Mouse (Mus musculus) Patski (cell line): ENCODE data around the gene S100a3. TPM values are rescaled to one million over a fixed set of nuclear protein-coding genes. Genes with fewer than 3 reads are reported as not detected.
A peak's percentile ranks its signal among the peaks of the same experiment; 100 is the strongest.

Experiments used
- ATAC-seq: fragments of 100-300 bp; one replicate; pipeline ENCODE4 v1.8.0; 2021
- CTCF ChIA-PET: fragments of 350-600 bp; sonication (Branson Sonifier 250); formaldehyde crosslinking; loops from one replicate; lab custom pipeline; 2022; ENCODE audit warnings: inconsistent platforms; lab: Charles Lee
- POLR2A ChIA-PET: fragments of 350-600 bp; sonication (Branson Sonifier 250); formaldehyde crosslinking; loops from one replicate; lab custom pipeline; 2022; ENCODE audit warnings: antibody characterized with exemption, inconsistent platforms; lab: Charles Lee
- DNase-seq: peaks from one replicate; pipeline ENCODE4 v3.0.0-alpha.2; 2011; ENCODE audit warnings: low read depth, low spot score
- H3K27me3 ChIP-seq: fragments of 371-371 bp; one replicate; pipeline ENCODE4 v1.5.1; 2021
- CTCF ChIP-seq: fragments of 100-300 bp; IDR thresholded peaks from one replicate; pipeline ENCODE4 v1.5.1; 2021
- in situ Hi-C: fragments of 300-500 bp; cut with MboI; formaldehyde crosslinking; loops from 3 replicates; pipeline ENCODE4 v1.11.1; 2018; ENCODE audit warnings: low pct_unique_long_range_greater_than_20kb, mixed read lengths
- polyA plus RNA-seq: library from polyadenylated mRNA; unstranded; gene quantifications from one replicate; pipeline ENCODE4 v1.2.3, GENCODE M21; 2021

S100a3 gene
- polyA plus RNA-seq, 1 experiment from 2014 or later: 7.0 TPM

DNA sequence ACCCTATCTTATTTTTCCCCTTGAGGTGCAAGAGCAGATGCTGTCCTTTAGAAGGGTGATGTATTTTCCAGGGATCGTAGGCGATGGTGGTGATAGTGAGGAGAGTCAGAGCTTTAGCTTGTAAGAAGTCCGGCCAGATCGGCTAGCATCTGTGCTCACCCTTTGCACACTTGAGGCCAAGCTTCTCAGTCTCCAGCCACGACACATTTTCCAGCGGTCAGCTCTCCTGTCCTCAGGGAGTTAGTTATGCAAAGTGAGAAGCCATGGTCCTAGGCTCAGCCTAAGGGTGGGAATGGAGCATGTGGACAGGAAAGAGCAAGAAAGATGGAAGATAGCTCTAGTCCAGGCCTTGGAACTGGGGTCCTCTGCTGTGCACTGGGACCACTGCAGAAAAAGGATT, 36.4 kb downstream of the S100a3 start:
- TF ChIP-seq CTCF: no peak
- in situ Hi-C loops: no loop called here
- no peaks in the 10 kb centered on the region for H3K27me3 ChIP-seq
- DNase-seq: no peak
- no peak for ATAC-seq
- ChIA-PET CTCF (interaction anchor here (1.3 to 34.1 kb wide), 3 partner anchors 7 to 48 kb away, joined by 3 to 615 read pairs (median 615); partner anchors contain the start of genes Gm42674, S100a2, S100a4 and S100a5), POLR2A (interaction anchor here (6.7 kb wide), 1 partner anchor 10 kb away, joined by 61 read pairs; no protein-coding TSS in a partner anchor)

DNA sequence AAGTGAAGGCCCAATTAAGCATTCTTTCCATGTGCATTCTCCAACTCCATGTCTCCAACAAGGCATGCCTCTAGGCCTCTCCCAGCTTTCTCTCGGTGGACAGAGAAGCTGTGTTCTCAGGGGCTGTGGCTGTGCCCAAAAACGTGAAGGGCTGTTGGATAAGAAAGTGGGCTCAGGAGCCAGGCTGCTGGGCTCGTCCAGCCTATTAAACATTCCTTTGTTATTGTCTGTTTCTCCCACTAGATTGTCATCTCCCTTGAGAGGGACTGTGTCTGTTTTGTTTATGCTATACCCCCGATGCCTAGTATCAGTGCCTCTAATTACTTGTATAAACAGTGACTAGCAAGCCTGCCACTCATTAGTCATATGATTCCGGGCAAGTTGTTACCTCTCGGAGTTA, 37.4 kb downstream of the S100a3 start:
- CTCF ChIA-PET: interaction anchor here (24.3 to 34.1 kb wide), 2 partner anchors 8 to 10 kb away, joined by 615 read pairs; partner anchors contain the start of genes Gm42674, S100a2, S100a4 and S100a5
- POLR2A ChIA-PET: interaction anchor here (1.1 to 6.7 kb wide), 2 partner anchors 11 to 15 kb away, joined by 6 to 61 read pairs; partner anchors contain the start of gene S100a6
- ATAC-seq: no peak
- no peak for TF ChIP-seq CTCF
- DNase-seq: no peak
- in situ Hi-C loops: no loop called here
- no peaks in the 10 kb centered on the region for H3K27me3 ChIP-seq

DNA sequence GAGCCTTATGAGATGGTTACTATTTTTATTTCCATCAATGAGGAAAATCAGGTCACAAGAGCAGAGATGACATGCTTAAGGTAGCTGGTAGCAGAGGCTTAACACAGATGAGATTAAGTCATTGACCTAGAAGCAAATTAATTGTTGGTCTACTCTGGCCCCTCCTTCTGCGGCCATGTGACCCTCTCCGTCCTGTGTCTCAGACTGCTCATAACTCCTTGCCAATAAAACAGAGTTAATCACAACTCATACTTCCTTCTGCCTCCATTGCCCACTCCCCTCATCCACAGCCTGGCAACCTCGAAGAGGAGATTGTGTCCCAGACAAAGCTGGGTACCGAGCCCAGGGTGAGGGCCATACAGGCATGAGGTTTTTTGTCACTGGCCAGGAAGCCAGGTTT, 37.8 kb downstream of the S100a3 start:
- TF ChIP-seq CTCF: no peak
- no peaks in the 10 kb centered on the region for H3K27me3 ChIP-seq
- in situ Hi-C loops: no loop called here
- CTCF ChIA-PET: interaction anchor here (24.3 to 34.1 kb wide), 2 partner anchors 8 to 9 kb away, joined by 615 read pairs; partner anchors contain the start of genes Gm42674, S100a2, S100a4 and S100a5
- ATAC-seq (no peak), DNase-seq (no peak)
- POLR2A ChIA-PET: interaction anchor here (1.1 to 6.7 kb wide), 2 partner anchors 11 to 14 kb away, joined by 6 to 61 read pairs; partner anchors contain the start of gene S100a6

DNA sequence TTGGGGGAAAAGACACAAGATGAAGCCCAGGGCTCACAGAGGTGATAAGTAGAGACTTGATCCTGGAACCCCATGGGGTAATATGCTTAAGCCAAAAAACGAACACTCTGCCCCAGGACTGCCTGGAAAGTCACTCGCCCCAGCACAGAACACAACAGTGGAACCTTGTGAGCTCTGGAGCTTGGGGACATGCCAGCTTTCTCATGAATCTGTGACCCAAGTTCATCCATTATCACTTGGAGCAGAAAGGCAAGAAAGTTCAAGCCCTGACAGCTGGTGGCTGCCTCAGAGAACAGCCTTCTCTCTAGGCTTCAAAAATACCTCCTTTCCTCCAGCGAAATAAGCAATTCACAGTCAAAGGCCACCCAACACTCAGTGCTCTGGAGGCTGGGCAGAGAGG, 39.0 kb downstream of the S100a3 start:
- ATAC-seq: no peak
- DNase-seq: no peak
- TF ChIP-seq CTCF: no peak
- no peaks in the 10 kb centered on the region for H3K27me3 ChIP-seq
- CTCF ChIA-PET: interaction anchor here (0.7 to 34.1 kb wide), 3 partner anchors 8 to 116 kb away, joined by 3 to 615 read pairs (median 615); partner anchors contain the start of genes Gm42674, S100a2, S100a4 and S100a5
- in situ Hi-C loops: no loop called here
- POLR2A ChIA-PET: interaction anchor here (0.6 to 6.7 kb wide), 3 partner anchors 8 to 13 kb away, joined by 3 to 75 read pairs (median 61); partner anchors contain the start of gene S100a6

DNA sequence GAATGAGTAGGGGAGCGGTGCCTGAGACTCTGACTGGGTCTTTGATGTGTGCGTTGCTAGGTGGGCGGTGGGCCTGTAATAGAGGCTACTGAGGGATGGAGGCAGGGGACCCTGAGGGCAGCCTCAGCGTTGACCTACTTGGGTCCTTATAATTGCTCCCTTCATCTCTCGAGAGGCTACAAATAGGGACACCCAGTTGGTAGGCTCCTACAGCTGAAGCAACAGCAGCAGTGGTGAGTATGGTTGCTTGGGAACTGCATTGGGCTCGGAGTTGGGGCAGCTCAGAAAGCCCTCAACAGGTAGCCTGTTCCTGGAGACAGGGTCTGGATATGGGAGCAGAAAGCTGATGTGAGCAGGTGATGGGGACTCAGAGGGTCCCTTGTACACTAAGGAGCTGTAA, 39.7 kb downstream of the S100a3 start:
- CTCF ChIA-PET: interaction anchor here (1.1 to 34.1 kb wide), 3 partner anchors 8 to 76 kb away, joined by 3 to 615 read pairs (median 615); partner anchors contain the start of genes Gm42674, S100a2, S100a4 and S100a5
- ATAC-seq: no peak
- no peaks in the 10 kb centered on the region for H3K27me3 ChIP-seq
- DNase-seq: no peak
- in situ Hi-C loops: no loop called here
- TF ChIP-seq CTCF: no peak
- POLR2A ChIA-PET: interaction anchor here (0.6 to 6.7 kb wide), 3 partner anchors 9 to 13 kb away, joined by 3 to 75 read pairs (median 61); partner anchors contain the start of gene S100a6

DNA sequence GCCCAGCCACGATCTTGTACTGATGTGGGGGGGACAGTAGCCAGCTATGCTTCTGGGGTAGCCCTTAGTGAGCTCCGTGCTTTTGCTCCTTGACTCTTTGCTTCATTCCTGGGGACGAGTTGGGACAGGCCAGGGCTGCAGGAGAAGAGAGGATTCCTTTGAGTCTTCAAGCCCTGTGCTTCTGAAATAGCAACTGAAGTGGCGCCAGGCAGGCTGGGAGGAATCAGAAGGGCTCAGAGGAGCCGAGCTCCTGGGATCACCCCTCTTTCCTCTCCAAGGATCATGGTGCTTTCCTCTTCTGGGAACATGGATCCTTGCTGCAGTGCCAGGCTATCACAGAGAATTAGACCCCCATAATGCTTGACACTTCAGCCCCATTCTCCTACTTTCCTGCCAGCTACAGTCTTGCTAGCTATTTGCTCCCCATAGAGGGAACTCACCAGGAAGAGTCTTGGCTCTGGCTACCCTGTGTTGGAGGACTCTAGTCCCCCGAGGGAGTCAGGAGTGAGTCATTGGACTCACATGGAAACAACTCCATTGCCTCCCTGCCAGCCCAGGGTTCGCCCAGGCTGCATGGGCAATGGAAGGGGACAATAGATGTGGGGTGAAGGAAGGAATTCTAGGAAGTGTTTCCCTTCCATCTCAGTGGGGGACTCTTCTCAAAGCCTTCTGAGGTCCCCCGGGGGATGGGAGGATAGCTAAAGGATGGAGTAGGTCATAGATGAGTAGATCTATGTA, 40.2 kb downstream of the S100a3 start:
- ATAC-seq (peak; percentile 72), DNase-seq (no peak)
- no peaks in the 10 kb centered on the region for H3K27me3 ChIP-seq
- TF ChIP-seq CTCF: no peak
- ChIA-PET POLR2A (interaction anchor here (6.3 to 6.7 kb wide), 2 partner anchors 12 to 13 kb away, joined by 61 to 75 read pairs; partner anchors contain the start of gene S100a6), CTCF (interaction anchor here (1.1 to 34.1 kb wide), 4 partner anchors 7 to 76 kb away, joined by 3 to 615 read pairs (median 309); partner anchors contain the start of genes Gm42674, S100a2, S100a4 and S100a5)
- in situ Hi-C loops: no loop called here

DNA sequence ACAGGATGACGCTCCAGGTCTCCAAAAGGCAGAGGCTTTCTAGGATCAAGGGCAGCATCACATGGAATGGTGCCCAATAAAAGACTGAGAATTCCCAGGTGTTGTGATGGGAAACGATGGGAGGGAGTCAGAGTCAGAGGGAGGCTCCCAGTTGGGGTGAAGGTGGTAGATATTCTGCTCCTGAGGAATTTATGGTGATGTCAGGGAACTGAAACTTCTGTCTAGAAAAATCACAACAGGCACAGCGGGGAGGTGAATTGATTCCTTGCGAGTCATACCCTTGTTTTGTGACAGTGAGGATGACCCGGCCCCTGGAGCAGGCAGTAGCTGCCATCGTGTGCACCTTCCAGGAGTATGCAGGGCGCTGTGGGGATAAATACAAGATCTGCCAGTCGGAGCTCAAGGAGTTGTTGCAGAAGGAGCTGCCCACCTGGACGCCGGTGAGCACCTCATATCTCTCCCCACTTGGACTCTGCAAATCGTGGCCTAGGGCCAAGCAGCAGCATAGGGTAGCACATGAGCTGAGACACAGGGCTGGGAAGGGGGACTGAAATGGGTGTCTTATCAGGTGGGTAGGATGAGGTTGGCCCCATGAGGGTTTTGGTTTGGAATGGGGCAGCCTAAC, 41.2 kb downstream of the S100a3 start, which contains the start of gene Gm42674:
Gene Gm42674 (plus strand): TSS at position 419 of the 625 bp plus-strand sequence.
- in situ Hi-C loops: no loop called here
- no peaks in the 10 kb centered on the region for H3K27me3 ChIP-seq
- CTCF ChIA-PET: interaction anchor here (1.3 to 34.1 kb wide), 3 partner anchors 6 to 77 kb away, joined by 3 to 615 read pairs (median 615); partner anchors contain the start of genes Gm42674, S100a2, S100a4 and S100a5
- peak; percentile 8 for ATAC-seq
- POLR2A ChIA-PET: interaction anchor here (0.6 to 6.7 kb wide), 3 partner anchors 11 to 91 kb away, joined by 3 to 75 read pairs (median 61); partner anchors contain the start of gene S100a6
- no peak for TF ChIP-seq CTCF
- DNase-seq: no peak

DNA sequence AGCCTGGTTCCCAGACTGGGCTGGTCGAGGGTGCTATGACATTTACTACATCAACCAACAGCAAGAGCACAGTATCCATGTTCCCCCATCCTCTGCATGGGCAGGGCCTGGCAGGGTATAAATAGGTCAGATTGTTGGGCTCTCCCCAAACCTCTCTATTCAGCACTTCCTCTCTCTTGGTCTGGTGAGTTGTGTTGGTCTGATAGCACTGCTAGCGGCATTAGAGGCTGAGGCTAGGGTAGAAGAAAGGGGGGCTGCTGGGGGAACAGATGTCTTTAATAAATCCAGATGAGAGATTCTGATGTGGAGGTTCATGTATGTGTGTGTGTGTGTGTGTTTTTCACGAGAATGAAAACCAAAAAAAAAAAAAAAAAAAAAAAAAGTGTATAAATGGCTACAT, 43.2 kb downstream of the S100a3 start, which contains the start of gene S100a4:
Gene S100a4 (plus strand): TSS at position 149 of the 400 bp plus-strand sequence.
- TF ChIP-seq CTCF: no peak
- DNase-seq (no peak), ATAC-seq (no peak)
- CTCF ChIA-PET: interaction anchor here (1.1 to 34.1 kb wide), 3 partner anchors 4 to 50 kb away, joined by 3 to 615 read pairs (median 615); partner anchors contain the start of genes Gm42674, S100a2, S100a4 and S100a5
- no peaks in the 10 kb centered on the region for H3K27me3 ChIP-seq
- POLR2A ChIA-PET: interaction anchor here (1.1 to 6.3 kb wide), 4 partner anchors 9 to 94 kb away, joined by 3 to 75 read pairs (median 18); partner anchors contain the start of genes Chtop and S100a6
- in situ Hi-C loops: no loop called here

DNA sequence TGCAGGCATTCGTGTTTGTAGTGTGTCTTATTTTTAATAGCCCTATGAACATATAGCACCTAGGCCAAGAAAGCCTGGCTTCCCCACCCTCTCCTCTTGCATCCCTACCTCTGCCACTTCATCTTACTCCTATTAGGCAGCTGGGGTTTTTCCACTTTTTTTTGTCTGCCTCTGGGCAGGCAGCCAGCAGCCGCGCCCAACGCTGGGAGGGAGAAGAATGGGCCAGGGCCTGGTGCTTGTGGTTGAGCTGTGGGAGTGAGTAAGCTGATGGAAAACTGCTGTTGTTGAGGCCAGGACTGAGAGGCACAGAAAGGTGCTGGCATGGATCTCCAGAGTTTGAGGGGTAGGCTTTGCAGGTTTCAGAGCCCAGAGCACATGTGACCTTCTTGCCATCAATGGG, 44.0 kb downstream of the S100a3 start:
- peak; percentile 76 for ATAC-seq
- no peaks in the 10 kb centered on the region for H3K27me3 ChIP-seq
- DNase-seq: peak; percentile 96
- CTCF ChIA-PET: interaction anchor here (1.7 to 34.1 kb wide), 4 partner anchors 3 to 48 kb away, joined by 5 to 615 read pairs (median 312); partner anchors contain the start of genes Gm42674, S100a2, S100a4 and S100a5
- no peak for TF ChIP-seq CTCF
- in situ Hi-C loops: no loop called here
- POLR2A ChIA-PET: interaction anchor here (1.8 to 6.3 kb wide), 3 partner anchors 8 to 95 kb away, joined by 4 to 75 read pairs (median 32); partner anchors contain the start of genes Chtop and S100a6
